Mouse (Mus musculus) naive thymus-derived CD4-positive, alpha-beta T cell, adult 2 months (primary cell): Measurements from ENCODE around the gene Nol10.
A peak's percentile ranks its signal among the peaks of the same experiment; 100 is the strongest.

Experiments used
- DNase-seq: peaks from one replicate; pipeline ENCODE4 v3.0.0-alpha.2; 2011; ENCODE audit warnings: low read depth

Gene Nol10

GRCm38 (mm10) chr12:17411242-17411641 is 63.0 kb downstream of the Nol10 start:
- no peak for DNase-seq

GRCm38 (mm10) chr12:17411797-17412526 is 63.7 kb downstream of the Nol10 start:
- no peak for DNase-seq

- DNase-seq: no peak
Measured at GRCm38 (mm10) chr12:17414734-17415133, 66.5 kb downstream of the Nol10 start.

- no peak for DNase-seq
Measured at GRCm38 (mm10) chr12:17420168-17420810, 72.0 kb downstream of the Nol10 start.

GRCm38 (mm10) chr12:17425254-17426169 is 77.3 kb downstream of the Nol10 start:
- no peak for DNase-seq

GRCm38 (mm10) chr12:17426735-17427134 is 78.5 kb downstream of the Nol10 start:
- no peak for DNase-seq

- DNase-seq: no peak
Measured at GRCm38 (mm10) chr12:17430578-17430977, 82.3 kb downstream of the Nol10 start.

- DNase-seq: no peak
Measured at GRCm38 (mm10) chr12:17431166-17431565, 82.9 kb downstream of the Nol10 start.

- peak; percentile 6 for DNase-seq
Measured at GRCm38 (mm10) chr12:17431812-17432332, 83.6 kb downstream of the Nol10 start.

GRCm38 (mm10) chr12:17433712-17434111 is 85.5 kb downstream of the Nol10 start:
- DNase-seq: no peak

GRCm38 (mm10) chr12:17436471-17436870 is 88.2 kb downstream of the Nol10 start:
- no peak for DNase-seq

- DNase-seq: no peak
Measured at GRCm38 (mm10) chr12:17440251-17440651, 92.0 kb downstream of the Nol10 start.

GRCm38 (mm10) chr12:17441495-17441894 is 93.2 kb downstream of the Nol10 start:
- no peak for DNase-seq

GRCm38 (mm10) chr12:17444406-17444805 is 96.1 kb downstream of the Nol10 start:
- no peak for DNase-seq

- no peak for DNase-seq
Measured at GRCm38 (mm10) chr12:17445251-17445650, 97.0 kb downstream of the Nol10 start.

GRCm38 (mm10) chr12:17448781-17449180 is 100.5 kb downstream of the Nol10 start:
- DNase-seq: no peak

- DNase-seq: no peak
Measured at GRCm38 (mm10) chr12:17449661-17450091, 101.4 kb downstream of the Nol10 start.

GRCm38 (mm10) chr12:17450503-17450902 is 102.2 kb downstream of the Nol10 start:
- DNase-seq: no peak

- DNase-seq: no peak
Measured at GRCm38 (mm10) chr12:17450908-17451307, 102.7 kb downstream of the Nol10 start.

- DNase-seq: no peak
Measured at GRCm38 (mm10) chr12:17452273-17452672, 104.0 kb downstream of the Nol10 start.

GRCm38 (mm10) chr12:17453918-17454317 is 105.7 kb downstream of the Nol10 start:
- DNase-seq: no peak

- no peak for DNase-seq
Measured at GRCm38 (mm10) chr12:17455096-17455495, 106.8 kb downstream of the Nol10 start.
